Comparison of ENCODE assay signal across 16 mouse cellular contexts in the genomic region with DNA sequence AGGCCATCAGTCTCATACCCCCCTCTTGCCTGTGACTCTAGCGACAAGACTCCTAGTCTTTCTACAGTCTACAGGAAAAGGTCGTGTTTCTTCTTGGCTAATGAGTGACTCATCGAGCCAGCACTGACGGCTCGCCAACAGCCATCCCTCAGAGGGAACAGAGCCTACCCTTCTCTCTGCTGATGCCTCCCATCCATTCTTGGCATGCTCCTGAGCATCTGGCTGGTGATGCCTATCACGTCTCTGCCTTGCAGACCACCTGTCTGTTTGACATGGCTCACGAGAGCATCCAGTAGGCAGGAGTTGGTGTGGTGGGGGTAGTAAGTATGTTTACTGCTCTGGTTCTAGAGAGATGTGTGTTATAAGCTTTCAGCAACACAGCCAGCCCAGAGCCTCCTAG.
DNase-seq lines count a peak whose midpoint lies in the region; ATAC-seq lines count a peak whose summit lies in the region.
"Had no signal": no experiment of that assay in that cellular context is flagged by ENCODE, and none has a peak within 500 bp of the region (broad histone marks: within the 10 kb centered on the region; RNA-seq: fewer than 3 reads in every experiment).

No protein-coding gene starts in this region.

- H3K4me1 ChIP-seq in kidney, embryonic 16.5 days (ENCODE audit: insufficient read depth, low read length): peaks cover 18% of the 10 kb centered on the region
- no peaks in the 10 kb centered on the region for H3K4me1 ChIP-seq in hindbrain, embryonic 10.5 days (replicated peaks)
- H3K4me1 ChIP-seq: forebrain, embryonic 10.5 days; limb, embryonic 12.5 days; midbrain, embryonic 12.5 days; neural tube, embryonic 13.5 days had no signal

- intact Hi-C loops in heart, postnatal 36 days (cut with DNase I): no loop called here

- no peak overlapping the region for H3K27ac ChIP-seq in kidney, embryonic 16.5 days (ENCODE audit: low read length)
- H3K27ac ChIP-seq in hindbrain, embryonic 10.5 days: no peak overlapping the region
- H3K27ac ChIP-seq: forebrain, embryonic 10.5 days; limb, embryonic 12.5 days; midbrain, embryonic 12.5 days; neural tube, embryonic 13.5 days had no signal

- WGBS in kidney, embryonic 16.5 days: 47% methylated on average over 7 of the region's 7 CpGs
- 87% methylated on average over 7 of the region's 7 CpGs for WGBS in hindbrain, embryonic 10.5 days

- H3K4me2 ChIP-seq in kidney, embryonic 16.5 days (replicated peaks; ENCODE audit: low read depth, low read length): no peak overlapping the region
- H3K4me2 ChIP-seq: heart, embryonic 11.5 days; limb, embryonic 12.5 days; lung, embryonic 14.5 days; midbrain, embryonic 12.5 days; neural tube, embryonic 13.5 days had no signal

- H3K36me3 ChIP-seq in kidney, embryonic 16.5 days (ENCODE audit: insufficient read depth, low read length): no peaks in the 10 kb centered on the region
- no peaks in the 10 kb centered on the region for H3K36me3 ChIP-seq in hindbrain, embryonic 10.5 days
- H3K36me3 ChIP-seq: forebrain, embryonic 10.5 days; G1E; limb, embryonic 12.5 days; midbrain, embryonic 12.5 days; neural tube, embryonic 13.5 days had no signal

- peak; percentile 33 to 51 for DNase-seq in adrenal gland, adult (ENCODE audit: inconsistent age in 2 of 2, low spot score in 1 of 2)
- DNase-seq in adrenal gland, postnatal 25 days: no peak
- DNase-seq in kidney, adult 18-20 months: peak; percentile 50
- DNase-seq in gastrocnemius, postnatal 25 days: peak; percentile 52
- peak; percentile 56 to 64 for DNase-seq in layer of hippocampus, postnatal 36 days
- DNase-seq in heart, postnatal 36 days: no peak
- no peak for DNase-seq in hindbrain, embryonic 10.5 days (ENCODE audit: low spot score)
- DNase-seq: lung, embryonic 14.5 days; thymus, adult 18-20 months had no signal

- H3K27me3 ChIP-seq in kidney, embryonic 16.5 days (ENCODE audit: insufficient read depth, low read length): no peaks in the 10 kb centered on the region
- H3K27me3 ChIP-seq in hindbrain, embryonic 10.5 days (ENCODE audit: insufficient read depth, poor library complexity, severe bottlenecking): no peaks in the 10 kb centered on the region
- H3K27me3 ChIP-seq: limb, embryonic 12.5 days; midbrain, embryonic 12.5 days; neural tube, embryonic 13.5 days had no signal

- H3K9me3 ChIP-seq in kidney, embryonic 16.5 days (ENCODE audit: low read length): 0 out of 2 replicates have a peak, but pooled peaks cover 3% of the 10 kb centered on the region
- H3K9me3 ChIP-seq in hindbrain, embryonic 10.5 days: no peaks in the 10 kb centered on the region
- H3K9me3 ChIP-seq: forebrain, embryonic 10.5 days; midbrain, embryonic 12.5 days; neural tube, embryonic 13.5 days had no signal

- no peak for ATAC-seq in kidney, embryonic 16.5 days (ENCODE audit: low FRiP score, low TSS enrichment)

- H3K4me3 ChIP-seq in kidney, embryonic 16.5 days (ENCODE audit: low read length): no peak overlapping the region
- no peak overlapping the region for H3K4me3 ChIP-seq in hindbrain, embryonic 10.5 days
- H3K4me3 ChIP-seq: forebrain, embryonic 10.5 days; limb, embryonic 12.5 days; midbrain, embryonic 12.5 days; neural tube, embryonic 13.5 days had no signal

- H3K9ac ChIP-seq in kidney, embryonic 16.5 days (replicated peaks; ENCODE audit: low read length): no peak overlapping the region
- H3K9ac ChIP-seq: limb, embryonic 12.5 days; lung, embryonic 14.5 days; midbrain, embryonic 12.5 days; neural tube, embryonic 13.5 days had no signal

Comparison
In these comparisons a context has a peak if more than half of its experiments do, and no peak if none do; other contexts are left out.
1. DNase-seq: peak in adrenal gland, adult (2 of 2), kidney, adult 18-20 months (single experiment), gastrocnemius, postnatal 25 days (single experiment) and layer of hippocampus, postnatal 36 days (2 of 2); none in adrenal gland, postnatal 25 days (single experiment), heart, postnatal 36 days (0 of 2) and hindbrain, embryonic 10.5 days (single experiment).